Mouse (Mus musculus) layer of hippocampus, postnatal 36 days (tissue): ENCODE measurements at regions not wholly inside any gene's neighbourhood (a gene's known extent, or its start where the extent isn't known, plus 50 kb on each side); places are given as distances from the start of the nearest gene placed in this dataset.
"Not testable (repeated sequence)": the region's sequence is repeated elsewhere in the genome, so short reads cannot be mapped to it uniquely, and the experiment has no call there.

Source experiments
- DNase-seq, 2 experiments: peaks; one replicate each; pipeline ENCODE4 v3.0.0; 2022

DNA sequence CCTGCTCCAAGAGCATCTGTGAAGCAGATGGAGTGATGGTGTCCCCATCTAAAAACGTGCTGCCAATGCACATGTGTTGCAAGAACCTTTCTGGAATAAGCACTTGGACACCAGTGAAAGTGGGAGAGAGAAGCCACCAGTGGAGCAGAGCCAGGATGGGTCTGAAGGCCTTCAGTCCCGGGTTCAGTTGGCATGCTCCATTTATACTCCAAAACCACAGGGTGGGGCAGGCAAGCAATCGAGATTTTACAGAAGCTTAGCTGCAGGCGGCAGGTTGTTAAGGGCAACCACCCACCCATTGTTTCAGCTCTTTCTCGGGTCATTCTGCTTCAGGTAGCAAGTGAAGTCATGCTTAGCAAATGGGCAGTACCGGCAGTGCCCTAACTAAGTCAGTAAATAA lies 51.8 kb upstream of the Sv2b start:
- DNase-seq = peak; percentile 33 to 40

DNA sequence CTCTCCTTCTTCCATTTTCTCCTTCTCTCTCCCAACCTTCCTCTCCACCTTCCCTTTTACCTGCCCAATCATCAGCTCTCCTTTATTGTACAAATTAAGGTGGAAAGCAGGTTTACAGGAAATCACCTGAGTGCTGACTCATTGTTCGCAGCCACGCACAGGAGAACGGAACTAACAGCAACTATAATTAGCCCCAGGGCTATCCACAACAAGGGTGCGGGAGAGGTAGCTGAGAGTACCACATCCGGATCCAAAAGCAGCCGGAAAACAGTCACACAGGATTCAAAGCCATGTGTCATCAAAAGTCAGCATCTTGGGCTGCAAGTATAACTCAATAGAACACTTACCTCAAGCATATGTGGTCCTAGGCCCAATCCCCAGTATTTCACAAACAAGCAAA lies 53.5 kb upstream of the Sv2b start:
- no peak for DNase-seq

DNA sequence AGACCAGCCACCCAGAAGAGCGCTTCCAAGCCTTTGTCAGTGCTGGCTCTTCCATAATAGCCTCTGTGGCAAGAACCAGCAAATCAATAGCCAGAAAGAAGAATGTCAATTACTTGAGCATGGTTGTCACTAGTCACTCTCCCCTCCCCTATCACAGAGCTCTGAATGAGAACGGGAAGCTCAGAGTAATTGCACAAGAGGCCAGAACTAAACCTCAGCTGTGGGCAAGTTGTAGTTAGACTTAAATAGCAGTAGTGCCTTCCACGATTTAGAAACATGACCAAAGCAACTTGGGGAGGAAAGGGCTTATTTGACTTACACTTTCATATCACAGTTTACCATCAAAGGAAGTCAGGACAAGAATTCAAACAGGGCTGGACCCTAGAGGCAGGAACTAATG lies 56.4 kb upstream of the Sv2b start:
- no peak for DNase-seq

DNA sequence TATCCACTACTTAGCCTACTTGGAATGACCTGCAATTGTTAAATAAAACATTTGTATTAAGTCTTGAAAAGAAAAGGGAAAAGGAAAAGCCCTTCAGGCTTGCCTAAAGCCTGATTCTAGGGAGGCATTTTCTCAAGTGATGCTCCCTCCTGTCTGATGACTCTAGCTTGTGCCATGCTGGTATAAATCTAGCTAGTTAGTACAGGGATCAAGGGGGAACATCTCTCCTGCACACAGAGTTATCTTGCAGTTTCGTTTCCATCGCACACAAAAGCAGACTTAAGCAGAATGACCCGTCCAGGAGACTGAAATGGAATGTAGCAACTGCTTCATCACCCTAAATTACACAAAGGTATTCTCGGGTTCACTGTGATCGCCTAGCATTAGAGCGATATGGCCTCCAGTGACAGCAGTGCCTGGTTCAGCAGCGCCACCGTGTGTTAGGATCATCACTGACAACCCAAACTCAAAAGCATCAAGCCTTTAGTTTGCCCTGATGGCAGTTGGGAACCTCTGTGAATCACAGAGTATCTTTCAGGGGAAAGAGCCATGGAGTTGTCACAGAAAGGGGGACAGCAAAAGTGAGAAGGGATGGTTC lies 57.3 kb upstream of the Sv2b start:
- DNase-seq = peak; percentile 84 to 85

DNA sequence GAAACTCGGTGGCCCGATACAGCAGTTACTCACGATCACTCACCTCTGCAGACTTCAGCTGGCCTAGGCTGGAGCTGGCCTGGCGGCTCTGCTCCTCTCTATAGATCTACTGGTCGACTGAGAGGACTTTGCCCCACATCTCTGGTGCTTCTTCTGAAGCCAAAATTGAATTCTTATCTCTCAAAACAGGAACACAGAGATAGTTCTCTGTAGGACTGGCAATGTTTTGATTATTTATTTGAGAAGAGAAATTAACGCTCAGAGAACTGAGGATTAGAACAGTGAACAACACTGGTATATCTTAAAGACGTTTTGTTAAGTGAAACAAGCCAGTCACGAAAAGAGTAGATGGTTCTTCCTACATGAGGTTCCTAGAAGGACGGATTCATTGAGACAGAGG lies 59.3 kb upstream of the Sv2b start:
- DNase-seq = no peak

DNA sequence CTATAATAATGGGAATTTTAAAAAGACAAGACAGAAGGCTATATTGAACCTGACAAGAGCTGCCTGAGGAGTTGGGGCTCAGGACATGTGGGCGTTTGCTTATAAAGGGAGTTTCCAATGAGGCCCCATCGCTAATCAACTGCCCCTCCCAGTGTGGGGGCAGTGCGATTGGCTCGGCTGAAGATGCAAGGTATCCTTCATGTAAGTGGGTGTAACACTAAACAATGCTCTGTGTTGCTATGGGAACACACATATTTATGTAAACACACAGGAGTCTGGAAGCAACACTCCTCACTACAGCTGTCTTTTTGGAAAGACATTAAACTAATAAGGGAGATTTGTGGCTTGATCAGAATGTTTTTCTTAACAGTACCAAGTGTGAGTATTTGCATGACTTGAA lies 60.3 kb upstream of the Sv2b start:
- DNase-seq = no peak

DNA sequence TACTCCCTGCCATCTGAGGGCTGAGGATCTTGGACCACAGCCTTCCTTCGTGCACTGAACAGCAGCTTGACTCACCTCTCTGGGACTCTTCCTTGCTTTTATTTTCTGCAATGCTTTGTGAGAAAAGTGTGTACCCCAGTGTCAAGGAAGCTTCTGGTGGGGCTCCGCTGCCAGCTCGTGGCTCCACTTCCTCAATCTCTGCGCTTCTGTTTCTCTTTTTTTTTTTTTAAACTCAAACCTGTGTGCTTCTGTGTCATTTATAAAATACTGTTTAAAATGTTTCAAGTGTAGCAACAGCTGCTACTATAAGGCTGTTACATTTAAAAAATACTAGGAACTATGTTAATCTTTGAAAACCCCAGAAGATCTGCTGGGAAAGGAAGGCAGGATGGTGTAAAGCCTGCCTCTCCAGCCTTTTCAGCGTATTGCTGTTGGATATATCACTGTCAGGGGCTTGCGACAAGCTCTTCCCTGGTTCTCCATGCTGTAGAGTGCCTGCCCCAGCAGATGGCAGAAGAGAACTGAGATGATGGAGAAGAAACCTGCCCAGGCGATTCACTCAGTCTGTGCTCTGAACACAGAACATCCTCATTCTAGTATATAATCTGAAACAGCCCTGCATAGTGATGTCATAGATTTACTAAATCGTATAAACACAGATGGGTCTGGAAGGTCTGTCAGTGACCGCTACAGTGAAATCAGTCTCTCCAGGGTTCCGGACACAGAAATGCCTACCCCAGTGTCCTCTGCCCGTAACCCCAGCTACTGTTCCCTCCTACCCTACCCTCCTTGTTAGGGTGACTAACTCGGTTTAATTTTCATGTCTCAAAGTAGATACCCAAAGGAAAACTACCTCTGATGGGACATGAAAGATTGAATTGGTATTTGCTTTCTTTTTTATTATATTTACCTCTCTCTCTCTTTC lies 61.8 kb upstream of the Sv2b start:
- peak; percentile 83 to 86 for DNase-seq

DNA sequence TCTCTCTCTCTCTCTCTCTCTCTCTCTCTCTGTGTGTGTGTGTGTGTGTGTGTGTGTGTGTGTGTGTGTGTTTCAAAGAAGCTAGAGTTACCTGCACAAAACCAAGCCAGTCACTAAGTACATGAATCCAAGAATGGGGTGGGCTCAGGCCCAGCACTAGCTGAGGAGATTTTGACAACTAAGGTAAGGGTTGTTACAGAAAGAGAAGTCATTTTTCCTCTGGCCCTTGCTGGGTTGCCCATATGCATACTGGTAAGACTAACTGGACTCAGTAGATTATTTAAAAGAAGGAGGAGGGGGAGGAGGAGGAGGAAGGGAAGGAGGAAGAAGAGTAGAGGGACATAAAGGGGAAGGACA lies 62.4 kb upstream of the Sv2b start:
- DNase-seq = no peak

DNA sequence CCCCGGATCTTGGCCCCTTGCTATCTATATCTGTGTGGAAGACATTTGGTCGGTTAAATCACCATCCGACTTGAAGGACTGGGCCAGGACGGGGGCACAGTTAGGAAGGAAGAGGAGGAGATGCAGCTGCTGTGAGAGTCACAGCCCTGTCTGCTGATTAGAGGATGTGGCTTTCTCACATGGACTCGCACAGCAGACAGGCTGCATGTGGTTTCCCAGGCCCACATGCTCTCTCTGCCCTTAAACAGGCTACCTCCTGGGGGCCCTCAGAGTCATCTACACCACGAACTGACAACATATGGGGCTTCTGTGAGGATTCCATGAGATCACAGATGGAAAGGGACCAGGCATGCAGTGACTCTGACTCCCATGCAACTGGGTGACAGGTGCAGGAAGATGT lies 62.9 kb upstream of the Sv2b start:
- peak in 1 of 2 experiments; percentile 22 for DNase-seq

DNA sequence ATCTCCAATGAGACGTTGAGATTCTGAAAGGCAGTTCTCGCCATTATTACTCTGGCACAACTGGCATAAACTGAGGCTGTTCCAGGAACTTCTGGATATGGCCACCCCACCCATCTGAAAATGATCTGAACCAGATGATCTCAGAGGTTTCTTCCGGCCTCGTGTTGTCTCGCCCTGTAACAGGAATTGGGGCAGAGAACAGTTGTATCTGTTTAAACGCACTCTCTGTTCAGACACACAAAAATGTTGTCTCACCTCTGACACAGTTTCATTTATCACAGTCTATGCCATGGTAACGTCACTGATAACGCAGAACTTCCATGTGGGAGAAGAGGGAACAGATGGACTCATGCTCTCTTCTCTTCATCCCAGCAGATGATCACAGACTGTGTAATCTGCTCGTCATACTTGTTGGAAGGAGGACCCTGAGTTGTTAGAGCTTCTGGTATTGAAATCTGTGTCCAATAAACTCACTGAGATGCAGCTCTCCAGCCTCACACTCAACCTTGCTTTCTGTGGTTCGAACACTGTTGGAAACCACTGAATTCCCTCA lies 63.9 kb upstream of the Sv2b start:
- DNase-seq = peak in 1 of 2 experiments; percentile 29

DNA sequence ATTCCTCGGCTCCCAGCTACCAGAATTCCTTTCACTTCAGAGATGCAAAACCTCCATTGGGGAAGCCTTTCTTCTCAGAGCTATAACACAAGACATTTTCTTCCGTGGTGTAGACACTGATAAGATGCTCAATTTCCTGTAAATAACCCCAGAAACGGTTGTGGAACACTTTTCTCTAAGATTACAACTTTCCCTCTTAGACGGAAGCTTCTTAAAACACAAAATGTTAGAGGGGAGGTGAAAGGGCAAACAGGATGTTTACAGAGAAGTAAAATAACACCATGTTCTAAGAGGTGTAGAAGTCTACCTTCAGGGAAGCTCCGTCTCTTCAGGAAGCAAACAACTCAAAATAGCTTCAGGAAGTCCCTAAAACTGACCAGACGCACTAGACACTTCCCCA lies 65.4 kb upstream of the Sv2b start:
- DNase-seq = no peak

DNA sequence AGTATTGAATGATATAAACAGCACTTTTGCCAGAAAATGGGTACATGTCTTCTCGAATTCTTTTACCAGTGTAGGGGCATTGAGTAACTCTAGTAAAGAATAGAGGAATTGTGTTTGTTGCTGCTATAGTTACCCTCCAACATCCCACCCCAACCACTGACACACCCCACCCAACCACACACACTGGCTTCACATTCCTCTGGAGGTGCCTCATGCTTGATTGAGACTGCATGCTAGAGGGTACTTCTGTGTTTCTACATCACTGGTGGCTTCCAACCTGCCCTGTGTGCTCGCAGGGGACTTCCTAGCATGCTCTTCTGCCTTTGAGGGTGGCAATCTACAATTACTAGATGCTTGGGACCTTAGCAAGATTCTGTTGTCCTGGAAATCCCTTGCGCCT lies 70.5 kb upstream of the Sv2b start:
- DNase-seq = no peak

DNA sequence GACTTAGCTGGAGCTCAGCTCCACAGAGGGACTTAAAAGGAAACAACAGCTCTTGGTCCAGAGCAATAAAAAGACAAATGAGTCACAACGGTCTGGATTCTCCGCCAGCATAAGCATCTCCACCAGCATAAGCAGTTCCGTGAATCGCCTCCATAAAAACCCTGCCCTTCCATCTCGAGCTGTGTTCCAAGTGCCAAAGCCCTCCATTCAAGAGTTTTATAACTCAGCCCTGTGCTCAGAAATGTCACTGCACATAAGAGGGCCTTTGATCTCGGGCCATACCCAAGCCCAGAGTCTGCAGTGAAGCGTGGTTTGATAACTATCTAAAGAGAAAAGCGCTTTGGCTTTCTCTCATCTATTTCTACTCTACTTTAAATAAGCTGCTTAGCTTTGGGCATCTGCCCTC lies 70.8 kb upstream of the Akap13 start:
- DNase-seq = no peak

DNA sequence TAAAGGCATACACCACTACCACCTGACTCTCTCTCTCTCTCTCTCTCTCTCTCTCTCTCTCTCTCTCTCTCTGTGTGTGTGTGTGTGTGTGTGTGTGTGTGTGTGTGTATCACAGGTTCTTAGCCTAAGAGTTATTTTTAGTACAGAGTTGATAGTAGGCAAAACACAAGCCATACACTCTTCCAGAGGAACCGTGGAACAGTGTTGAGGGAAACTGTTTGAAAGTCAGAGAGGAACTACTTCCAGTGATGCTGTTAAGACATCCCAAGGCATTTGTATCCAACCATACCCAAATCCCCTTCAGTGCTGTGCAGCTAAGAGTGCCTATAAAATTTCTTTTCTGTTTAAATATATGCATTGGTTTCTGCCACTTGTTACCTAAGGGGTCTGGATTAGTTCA lies 68.3 kb upstream of the Akap13 start:
- no peak for DNase-seq

DNA sequence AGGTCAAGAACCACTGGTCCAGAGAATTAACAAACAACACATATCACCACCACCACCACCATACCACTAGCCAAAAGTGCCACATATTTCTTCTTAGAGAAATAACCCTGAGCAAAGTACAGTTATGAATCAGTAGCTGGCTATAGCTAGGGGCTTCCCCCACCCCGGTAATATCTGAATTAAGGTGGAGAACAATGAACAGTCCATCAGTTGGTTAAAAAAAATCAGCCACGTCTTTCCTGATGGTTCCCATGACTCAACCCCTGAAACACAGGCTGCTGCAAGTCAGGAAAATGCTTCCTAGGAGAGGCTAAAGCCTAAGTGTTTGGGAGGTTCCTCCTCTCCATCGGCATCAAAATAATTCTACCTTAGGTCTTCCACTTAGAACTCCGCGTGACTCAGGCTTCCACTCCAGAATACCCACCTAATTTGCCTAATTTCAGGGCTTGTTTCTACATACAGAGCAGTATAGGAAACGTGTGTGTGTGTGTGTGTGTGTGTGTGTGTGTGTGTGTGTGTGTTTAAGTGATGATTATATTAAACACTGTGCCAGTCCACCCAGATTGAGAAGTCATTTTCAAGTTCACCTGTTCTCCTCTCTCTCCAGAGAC lies 67.4 kb upstream of the Akap13 start:
- DNase-seq = no peak

DNA sequence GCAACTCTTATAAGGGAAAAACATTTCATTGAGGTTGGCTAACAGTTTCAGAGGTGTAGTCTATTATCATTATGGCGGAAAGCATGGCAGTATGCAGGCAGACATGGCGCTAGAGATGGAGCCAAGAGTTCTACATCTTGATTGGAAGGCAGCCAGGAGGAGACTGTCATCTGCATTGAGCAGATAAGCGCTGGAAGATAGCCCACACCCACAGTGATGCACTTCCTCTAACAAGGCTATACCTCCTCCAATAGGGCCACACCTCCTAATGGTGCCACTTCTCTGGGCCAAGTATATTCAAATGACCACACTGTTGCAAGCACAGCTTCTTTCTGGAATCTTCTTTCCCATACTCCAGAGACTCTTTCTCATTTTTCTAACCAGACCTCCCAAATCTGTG lies 65.2 kb upstream of the Akap13 start:
- no peak for DNase-seq

DNA sequence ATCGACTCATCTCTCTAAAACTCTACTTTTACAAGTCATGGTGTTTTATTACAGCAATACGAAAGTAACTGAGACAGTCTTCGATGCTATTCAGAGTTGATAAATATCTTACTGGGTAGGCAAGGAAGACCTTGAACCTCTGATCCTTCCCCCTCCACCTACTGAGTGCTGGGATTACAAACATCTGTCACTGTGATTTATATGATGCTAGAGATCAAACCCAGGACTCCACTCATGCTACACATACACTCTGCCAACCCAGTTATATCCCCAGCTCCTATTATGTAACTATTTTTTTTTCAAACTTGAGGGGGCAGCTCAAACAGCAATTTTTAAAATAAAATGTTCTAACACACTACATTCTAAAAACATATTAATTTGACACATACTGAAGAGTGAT lies 62.6 kb upstream of the Akap13 start:
- no peak for DNase-seq

DNA sequence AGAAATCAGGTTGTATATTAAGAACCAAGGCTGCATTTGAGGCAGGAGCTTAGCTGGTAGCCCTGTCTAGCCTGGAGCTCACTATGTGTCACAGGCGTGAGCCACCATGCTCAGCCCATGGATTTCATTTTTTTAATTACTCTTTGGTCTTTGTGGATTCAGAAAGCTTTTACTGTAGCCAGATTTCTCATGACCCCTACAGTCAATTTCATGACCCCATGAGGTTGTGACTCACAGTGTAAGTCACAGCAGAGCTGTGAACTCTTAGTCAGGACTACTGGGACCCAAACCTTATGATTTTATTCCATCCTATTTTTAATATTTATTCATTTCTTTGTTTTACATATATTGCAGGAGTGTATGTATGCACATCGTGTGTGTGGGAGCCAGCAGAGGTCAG lies 61.9 kb upstream of the Akap13 start:
- DNase-seq = no peak

DNA sequence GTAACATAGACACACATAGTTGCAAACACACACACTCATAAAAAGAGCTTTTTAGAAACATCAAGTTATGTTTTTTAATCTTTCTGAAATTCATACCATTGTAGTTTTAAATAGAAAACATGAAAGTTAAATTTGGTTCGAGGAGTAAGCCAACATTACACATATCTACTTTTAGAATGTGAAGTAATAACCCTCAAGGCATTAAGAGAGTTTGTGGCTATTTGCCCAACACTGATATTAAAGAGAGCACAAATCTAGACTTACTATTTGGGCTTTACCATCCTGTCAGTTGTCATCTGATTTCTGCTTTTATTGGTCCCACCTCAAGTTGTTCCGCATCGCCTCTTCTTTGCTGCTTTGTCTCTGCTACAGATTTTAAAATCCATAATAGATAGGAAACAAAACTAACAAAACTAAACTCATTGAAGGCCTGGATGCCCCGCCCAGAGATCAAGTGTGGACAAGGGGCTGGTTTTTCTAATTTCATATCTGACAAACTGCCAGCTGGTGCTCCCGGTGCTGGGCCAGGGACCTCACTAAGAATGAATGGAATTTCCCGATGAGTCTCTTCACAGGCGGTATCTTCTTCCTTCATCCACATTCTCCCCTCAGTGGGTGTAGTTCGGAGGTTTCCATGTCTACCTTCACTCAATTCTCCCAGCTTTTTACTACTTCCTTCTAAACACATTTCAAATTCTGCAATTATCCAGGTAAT lies 60.3 kb upstream of the Akap13 start:
- no peak for DNase-seq

DNA sequence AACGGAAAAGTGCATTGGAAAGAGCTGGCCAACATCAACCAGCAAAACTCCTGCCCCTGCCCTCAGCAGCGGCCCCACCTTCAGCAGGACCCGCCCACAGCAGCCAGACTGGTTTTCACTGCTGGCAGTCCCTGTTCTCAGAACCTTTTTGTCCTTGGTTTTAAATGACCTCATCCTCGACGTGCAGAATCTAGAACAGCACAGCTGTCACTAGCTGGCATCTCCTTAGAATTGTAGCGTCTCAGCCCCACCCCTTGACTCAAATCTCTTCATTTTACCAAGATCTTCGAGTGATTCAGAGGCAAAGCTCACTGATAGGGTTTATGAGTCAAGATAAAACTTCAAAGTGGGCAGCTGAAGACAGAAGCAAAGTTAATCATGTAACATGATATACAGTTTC lies 57.8 kb upstream of the Akap13 start:
- no peak for DNase-seq

DNA sequence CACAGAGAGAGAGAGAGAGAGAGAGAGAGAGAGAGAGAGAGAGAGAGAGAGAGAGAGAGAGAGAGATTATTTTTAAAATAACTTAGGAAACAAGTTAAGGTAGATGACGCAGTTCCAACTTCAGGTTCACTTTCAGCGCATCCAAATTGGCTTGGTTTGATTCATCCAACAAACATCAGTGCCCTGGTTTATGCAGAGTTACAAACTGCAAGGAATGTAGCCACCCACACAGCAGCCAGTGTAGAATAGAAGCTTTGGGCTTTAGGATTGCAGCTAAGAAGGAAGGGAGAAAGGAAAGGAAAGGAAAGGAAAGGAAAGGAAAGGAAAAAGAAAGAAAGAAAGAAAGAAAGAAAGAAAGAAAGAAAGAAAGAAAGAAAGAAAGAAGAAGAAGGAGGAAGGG lies 56.9 kb upstream of the Akap13 start:
- not testable (repeated sequence) for DNase-seq

DNA sequence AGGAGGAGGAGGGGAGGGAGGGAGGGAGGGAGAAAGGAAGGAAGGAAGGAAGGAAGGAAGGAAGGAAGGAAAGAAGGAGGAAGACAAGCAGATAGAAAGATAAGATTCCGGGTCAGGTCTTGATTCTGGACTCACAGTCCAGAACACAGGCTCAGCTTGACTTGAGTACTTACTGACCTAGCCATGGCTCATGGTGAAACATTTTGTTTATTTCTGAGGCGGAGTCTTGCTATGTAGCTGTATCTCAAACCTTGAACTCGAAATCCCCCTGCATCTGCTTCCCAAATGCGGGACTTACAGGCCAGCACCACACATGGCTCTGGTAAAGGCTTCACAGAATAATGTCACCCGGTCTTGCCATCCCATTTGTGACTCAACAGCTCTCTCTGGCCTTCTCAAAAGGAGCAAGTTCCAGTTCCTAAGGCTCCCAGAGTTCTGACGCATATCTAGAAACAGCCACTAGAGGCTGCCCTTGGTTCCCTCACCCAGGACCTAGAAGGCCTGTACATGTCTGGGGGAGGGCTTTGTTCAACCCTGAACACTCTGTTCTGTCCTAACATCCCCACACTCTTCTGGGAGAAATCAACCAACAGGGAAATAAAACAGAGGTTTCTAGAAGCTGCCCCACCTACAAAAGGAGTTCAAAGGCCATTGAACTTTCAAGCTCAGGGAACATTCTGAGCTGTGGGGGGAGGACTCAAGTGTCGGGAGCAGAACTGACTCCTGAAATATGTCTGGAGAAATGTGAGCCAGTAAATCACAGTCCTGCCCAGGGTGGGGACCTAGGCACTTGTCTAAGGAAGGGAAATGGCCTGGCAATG lies 56.2 kb upstream of the Akap13 start:
- peak; percentile 23 to 38 for DNase-seq
